Mouse (Mus musculus): Measurements from ENCODE around the gene Cript. TPM values are rescaled to one million over a fixed set of nuclear protein-coding genes. Genes with fewer than 3 reads are reported as not detected.

Cript gene
- total and polyA plus RNA-seq, 3 experiments, result 30.2 to 41.8 TPM; not detected in 1

- no peak for DNase-seq (ENCODE audit: low read depth, low spot score)
- TF ChIP-seq ZMIZ1 (IDR thresholded peaks at IDR 0.05; ENCODE audit: low read depth, low read length) (no peak), CTCF (IDR thresholded peaks at IDR 0.05 in 2 of 3, conservative IDR thresholded peaks at IDR 0.05 in 1 of 3; ENCODE audit: control insufficient read depth in 1 of 3, insufficient read depth in 1 of 3, low read depth in 2 of 3, low read length in 3 of 3, poor library complexity in 1 of 3, severe bottlenecking in 1 of 3) (no peak), POLR2AphosphoS5 (IDR thresholded peaks at IDR 0.05; ENCODE audit: borderline replicate concordance, low read depth, low read length) (no peak), UBTF (IDR thresholded peaks at IDR 0.05; ENCODE audit: borderline replicate concordance, insufficient read depth, low read depth, low read length) (no peak), SMC3 (IDR thresholded peaks at IDR 0.05; ENCODE audit: low read depth, low read length) (no peak), ZC3H11A (IDR thresholded peaks at IDR 0.05; ENCODE audit: low read depth, low read length) (no peak), MAFK (IDR thresholded peaks at IDR 0.05; ENCODE audit: borderline replicate concordance, low read depth, low read length) (no peak), NRF1 (IDR thresholded peaks at IDR 0.05; ENCODE audit: insufficient read depth, low read depth, low read length, poor library complexity, severe bottlenecking) (no peak), TCF12 (IDR thresholded peaks at IDR 0.05; ENCODE audit: low read depth, low read length) (no peak), NELFE (IDR thresholded peaks at IDR 0.05; ENCODE audit: low read depth, low read length) (no peak), USF2 (IDR thresholded peaks at IDR 0.05; ENCODE audit: borderline replicate concordance in 1 of 2, insufficient read depth in 1 of 2, low read depth in 1 of 2, low read length in 2 of 2) (no peak), JUND (IDR thresholded peaks at IDR 0.05; ENCODE audit: low read depth, low read length) (no peak), CHD1 (IDR thresholded peaks at IDR 0.05; ENCODE audit: low read depth, low read length) (no peak), RAD21 (IDR thresholded peaks at IDR 0.05; ENCODE audit: low read depth, low read length) (no peak), USF1 (IDR thresholded peaks at IDR 0.05; ENCODE audit: low read depth, low read length) (no peak), KAT2A (conservative IDR thresholded peaks at IDR 0.05; ENCODE audit: low read depth, low read length) (no peak), EP300 (IDR thresholded peaks at IDR 0.05; ENCODE audit: low read depth in 1 of 2, low read length in 2 of 2) (no peak), ETS1 (IDR thresholded peaks at IDR 0.05; ENCODE audit: low read depth, low read length) (no peak), ELF1 (IDR thresholded peaks at IDR 0.05; ENCODE audit: low read depth, low read length) (no peak)
- H3K4me3 ChIP-seq (ENCODE audit: control insufficient read depth in 1 of 2, insufficient read depth in 1 of 2, low read depth in 2 of 2, low read length in 2 of 2), result peak overlapping the region; percentile 75 to 83
- no peaks in the 10 kb centered on the region for H3K27me3 ChIP-seq (ENCODE audit: control insufficient read depth in 1 of 2, insufficient read depth in 2 of 2, low read length in 2 of 2)
- H3K36me3 ChIP-seq (ENCODE audit: control insufficient read depth in 1 of 2, insufficient read depth in 2 of 2, low read length in 2 of 2), result peaks cover 3 to 9% of the 10 kb centered on the region in 2 experiments; a peak in 2 of 4 replicates
- no peaks in the 10 kb centered on the region for H3K9me3 ChIP-seq (replicated peaks; ENCODE audit: insufficient read depth, low read length)
- H3K27ac ChIP-seq (ENCODE audit: control insufficient read depth, low read depth, low read length), result no peak overlapping the region
- peak overlapping the region; percentile 63 for H3K9ac ChIP-seq (ENCODE audit: control insufficient read depth, low read depth, low read length, poor library complexity, severe bottlenecking)
- peaks cover 0 to 4% of the 10 kb centered on the region in 2 experiments; a peak in 3 of 4 replicates for H3K4me1 ChIP-seq (ENCODE audit: control insufficient read depth in 1 of 2, insufficient read depth in 2 of 2, low read length in 2 of 2)
- H3K79me2 ChIP-seq (ENCODE audit: control insufficient read depth, insufficient read depth, low read length, poor library complexity), result peaks cover 3% of the 10 kb centered on the region
Observed at GRCm38 (mm10) chr17:87024491-87025242, 683 bp upstream of the Cript start.
